Mouse (Mus musculus) lung, adult 2 months (tissue): Measurements from ENCODE around the gene Adarb1. TPM values are rescaled to one million over a fixed set of nuclear protein-coding genes. Genes with fewer than 3 reads are reported as not detected.

ENCODE experiments used
- DNase-seq: peaks from one replicate; pipeline ENCODE4 v3.0.0; 2022
- H3K4me1 ChIP-seq: fragments of 200-500 bp; 2 replicates; pipeline ENCODE4 v1.6.1; 2011; ENCODE audit warnings: low read length; ENCODE audit not compliant: control insufficient read depth, insufficient read depth
- H3K4me3 ChIP-seq: fragments of 200-500 bp; replicated peaks from 2 replicates; pipeline ENCODE3; 2011; ENCODE audit warnings: low read depth, mild to moderate bottlenecking, control low read depth, low read length; ENCODE audit errors: extremely low read depth
- CTCF ChIP-seq: fragments of 200-500 bp; IDR thresholded peaks from 2 replicates; pipeline ENCODE4 v1.5.1; 2011; ENCODE audit warnings: mild to moderate bottlenecking, low read length, control low read depth; ENCODE audit not compliant: insufficient read depth
- POLR2A ChIP-seq: fragments of 200-500 bp; IDR thresholded peaks from 2 replicates; pipeline ENCODE4 v1.6.1; 2011; ENCODE audit warnings: low read depth, mild to moderate bottlenecking, control low read depth, low read length, borderline replicate concordance; ENCODE audit errors: extremely low read depth
- WGBS: fragments of 180-500 bp; shearing (Covaris S2); methylation state at CpG from one replicate; pipeline ENCODE4 v1.1.7; 2018; 5-methylcytosine and 5-hydroxymethylcytosine counted together
- polyA plus RNA-seq: library from polyadenylated mRNA; depleted of rRNA; stranded (reverse); fragments of >200 nt; gene quantifications from 2 replicates; pipeline ENCODE4 v1.2.3, GENCODE M21; 2012

Adarb1 gene
- polyA plus RNA-seq, 1 experiment, result 29.9 TPM

- H3K4me1 ChIP-seq, result no peaks in the 10 kb centered on the region
- DNase-seq, result no peak
- no peak overlapping the region for H3K4me3 ChIP-seq
- TF ChIP-seq POLR2A (no peak), CTCF (no peak)
- 81% methylated on average over 8 of the region's 8 CpGs for WGBS
Measured at GRCm38 (mm10) chr10:77305766-77306165, 112.3 kb downstream of the Adarb1 start.

GRCm38 (mm10) chr10:77304840-77305533 is 113.1 kb downstream of the Adarb1 start:
- Histone ChIP-seq H3K4me3 (no peak overlapping the region), H3K4me1 (no peaks in the 10 kb centered on the region)
- WGBS, result 67% methylated on average over 4 of the region's 4 CpGs
- DNase-seq, result no peak
- TF ChIP-seq POLR2A, result no peak
- TF ChIP-seq CTCF, result no peak

- TF ChIP-seq POLR2A, result no peak
- TF ChIP-seq CTCF, result no peak
- WGBS, result 84% methylated on average over 3 of the region's 3 CpGs
- H3K4me1 ChIP-seq, result no peaks in the 10 kb centered on the region
- no peak for DNase-seq
- H3K4me3 ChIP-seq, result no peak overlapping the region
Measured at GRCm38 (mm10) chr10:77304362-77304761, 113.7 kb downstream of the Adarb1 start.

GRCm38 (mm10) chr10:77300934-77301297 is 117.2 kb downstream of the Adarb1 start:
- DNase-seq, result no peak
- 82% methylated on average over 4 of the region's 4 CpGs for WGBS
- TF ChIP-seq POLR2A (no peak), CTCF (no peak)
- no peaks in the 10 kb centered on the region for H3K4me1 ChIP-seq
- H3K4me3 ChIP-seq, result no peak overlapping the region

GRCm38 (mm10) chr10:77300237-77300933 is 117.7 kb downstream of the Adarb1 start:
- Histone ChIP-seq H3K4me1 (no peaks in the 10 kb centered on the region), H3K4me3 (no peak overlapping the region)
- TF ChIP-seq POLR2A (no peak), CTCF (no peak)
- DNase-seq, result no peak
- WGBS, result 65% methylated on average over 8 of the region's 8 CpGs

- Histone ChIP-seq H3K4me3 (no peak overlapping the region), H3K4me1 (no peaks in the 10 kb centered on the region)
- TF ChIP-seq POLR2A, result no peak
- no peak for TF ChIP-seq CTCF
- WGBS, result 88% methylated on average over 2 of the region's 2 CpGs
- DNase-seq, result no peak
Measured at GRCm38 (mm10) chr10:77299194-77299593, 118.9 kb downstream of the Adarb1 start.

GRCm38 (mm10) chr10:77298621-77299020 is 119.4 kb downstream of the Adarb1 start:
- TF ChIP-seq CTCF, result no peak
- no peak for TF ChIP-seq POLR2A
- no peak for DNase-seq
- no peak overlapping the region for H3K4me3 ChIP-seq
- 87% methylated on average over 8 of the region's 8 CpGs for WGBS
- no peaks in the 10 kb centered on the region for H3K4me1 ChIP-seq

GRCm38 (mm10) chr10:77294691-77295090 is 123.4 kb downstream of the Adarb1 start:
- no peak for DNase-seq
- Histone ChIP-seq H3K4me1 (no peaks in the 10 kb centered on the region), H3K4me3 (no peak overlapping the region)
- TF ChIP-seq POLR2A (no peak), CTCF (no peak)
- 91% methylated on average over 12 of the region's 12 CpGs for WGBS

- no peak overlapping the region for H3K4me3 ChIP-seq
- TF ChIP-seq POLR2A (no peak), CTCF (no peak)
- DNase-seq, result no peak
- 58% methylated on average over 17 of the region's 17 CpGs for WGBS
- H3K4me1 ChIP-seq, result no peaks in the 10 kb centered on the region
Measured at GRCm38 (mm10) chr10:77290624-77291366, 127.3 kb downstream of the Adarb1 start.
